Mouse (Mus musculus): Measurements from ENCODE around the gene Magi1.

DNA sequence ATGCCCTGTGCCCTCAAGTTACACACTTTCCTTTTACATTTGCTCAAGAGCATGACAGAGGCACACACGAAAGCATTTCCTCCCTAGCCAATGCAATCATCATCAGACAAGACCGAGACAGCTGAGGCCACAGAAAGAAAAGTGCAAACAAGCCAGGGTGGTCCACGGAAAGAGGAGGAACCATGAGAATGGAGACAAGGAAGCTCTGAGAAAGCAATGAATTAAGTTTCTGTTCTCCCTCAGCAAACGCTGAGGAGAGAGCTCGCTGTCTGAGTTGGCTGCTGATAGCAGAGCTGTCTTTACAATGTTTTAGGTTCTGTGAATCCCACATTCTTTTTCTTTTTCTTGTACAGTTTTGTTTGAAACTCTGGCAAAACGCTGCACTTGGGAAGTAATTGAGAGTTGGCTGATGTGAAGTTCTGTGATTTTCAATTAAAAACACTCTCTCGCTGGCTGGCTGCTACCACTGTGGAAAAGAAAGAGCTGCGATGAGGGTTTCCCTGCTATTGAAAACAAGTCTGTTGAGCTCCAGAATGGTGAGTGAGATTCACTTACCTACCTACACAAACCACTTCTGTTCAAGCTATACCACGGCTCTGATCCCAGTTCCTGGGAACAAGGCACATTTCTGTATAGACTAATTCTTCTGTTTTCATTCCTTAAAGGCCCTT is 120.3 kb downstream of the Magi1 start:
- TF ChIP-seq GATA1 (IDR thresholded peaks at IDR 0.05; ENCODE audit: borderline replicate concordance, low read length) (no peak), FLI1 (IDR thresholded peaks at IDR 0.05; ENCODE audit: low read length) (no peak)

Measured in megakaryocyte, embryonic 14.5 days (primary cell).